Mouse (Mus musculus) forebrain, embryonic 13.5 days (tissue): ENCODE results near the gene Gnat1. TPM values are rescaled to one million over a fixed set of nuclear protein-coding genes. Genes with fewer than 3 reads are reported as not detected.

Experiments used
- ATAC-seq: fragments of 200-750 bp; cut with Nextera tagmentation; 2 replicates; pipeline ENCODE4 v1.8.0; 2017
- H3K27ac ChIP-seq: fragments of 300-500 bp; sonication (generic); 2 replicates; pipeline ENCODE4 v1.5.1; 2015; ENCODE audit warnings: inconsistent platforms, mild to moderate bottlenecking, moderate library complexity
- H3K27me3 ChIP-seq: fragments of 300-500 bp; sonication (generic); 2 replicates; pipeline ENCODE4 v1.6.1; 2015; ENCODE audit warnings: mild to moderate bottlenecking, inconsistent platforms
- H3K36me3 ChIP-seq: fragments of 300-500 bp; sonication (generic); 2 replicates; pipeline ENCODE4 v1.6.1; 2015; ENCODE audit warnings: mild to moderate bottlenecking, inconsistent platforms; ENCODE audit not compliant: poor library complexity, severe bottlenecking
- H3K4me1 ChIP-seq: fragments of 300-500 bp; sonication (generic); 2 replicates; pipeline ENCODE4 v1.6.1; 2015; ENCODE audit warnings: inconsistent platforms
- H3K4me2 ChIP-seq: fragments of 300-500 bp; sonication (generic); 2 replicates; pipeline ENCODE4 v1.6.1; 2015; ENCODE audit warnings: inconsistent platforms, mild to moderate bottlenecking, moderate library complexity
- H3K4me3 ChIP-seq: fragments of 300-500 bp; sonication (generic); 2 replicates; pipeline ENCODE4 v1.5.1; 2015; ENCODE audit warnings: mild to moderate bottlenecking, inconsistent platforms
- H3K9ac ChIP-seq: fragments of 300-500 bp; sonication (generic); 2 replicates; pipeline ENCODE4 v1.6.1; 2015; ENCODE audit warnings: mild to moderate bottlenecking, inconsistent platforms
- H3K9me3 ChIP-seq: fragments of 300-500 bp; sonication (generic); replicated peaks from 2 replicates; pipeline ENCODE4 v1.6.1; 2016; ENCODE audit warnings: inconsistent platforms
- WGBS: fragments of 180-500 bp; shearing (Covaris S2); methylation state at CpG from one replicate; pipeline ENCODE4 v1.1.7; 2015; 5-methylcytosine and 5-hydroxymethylcytosine counted together
- polyA plus RNA-seq: library from polyadenylated mRNA; unstranded; fragments of >200 nt; fragmentation: Nextera tagmentation; extraction: Ambion mirVana; gene quantifications from 2 replicates; pipeline ENCODE4 v1.2.1, GENCODE M21; 2015

The Gnat1 gene
- polyA plus RNA-seq, 1 experiment from 2014 or later: 1.3 TPM

- 4% methylated on average over 38 of the region's 38 CpGs for WGBS
- H3K27me3 ChIP-seq: no peaks in the 10 kb centered on the region
- no peaks in the 10 kb centered on the region for H3K36me3 ChIP-seq
- peak within 1 kb of the TSS; percentile 87 for H3K4me3 ChIP-seq
- H3K4me1 ChIP-seq: peaks cover 69% of the 10 kb centered on the region
- H3K27ac ChIP-seq: peak within 1 kb of the TSS; percentile 99
- peak within 1 kb of the TSS; percentile 99 for H3K4me2 ChIP-seq
- no peaks in the 10 kb centered on the region for H3K9me3 ChIP-seq
- peak within 1 kb of the TSS; percentile 93 for H3K9ac ChIP-seq
- ATAC-seq: peak; percentile 94
Observed at GRCm38 (mm10) chr9:107635279-107636028, 44.1 kb downstream of the Gnat1 start, which contains the start of gene Gnai2. Gnai2 (minus strand) TSS chr9:107635367.

- H3K4me3 ChIP-seq: peak overlapping the region; percentile 87
- peak; percentile 2 for ATAC-seq
- H3K9me3 ChIP-seq: no peaks in the 10 kb centered on the region
- no peaks in the 10 kb centered on the region for H3K36me3 ChIP-seq
- under 1% methylated on average over 35 of the region's 35 CpGs for WGBS
- no peaks in the 10 kb centered on the region for H3K27me3 ChIP-seq
- peaks cover 73% of the 10 kb centered on the region for H3K4me1 ChIP-seq
- H3K4me2 ChIP-seq: peak overlapping the region; percentile 99
- peak overlapping the region; percentile 93 for H3K9ac ChIP-seq
- peak overlapping the region; percentile 99 for H3K27ac ChIP-seq
Observed at GRCm38 (mm10) chr9:107634406-107635278, 44.9 kb downstream of the Gnat1 start.

- Histone ChIP-seq H3K9ac (peak overlapping the region; percentile 93), H3K9me3 (no peaks in the 10 kb centered on the region), H3K27ac (peak overlapping the region; percentile 99), H3K27me3 (no peaks in the 10 kb centered on the region), H3K4me2 (peak overlapping the region; percentile 99), H3K36me3 (no peaks in the 10 kb centered on the region), H3K4me3 (peak overlapping the region; percentile 87), H3K4me1 (peaks cover 81% of the 10 kb centered on the region)
- ATAC-seq: no peak
- 0% methylated on average over 15 of the region's 15 CpGs for WGBS
Observed at GRCm38 (mm10) chr9:107633661-107634405, 45.7 kb downstream of the Gnat1 start.

GRCm38 (mm10) chr9:107633091-107633660 lies 46.3 kb downstream of the Gnat1 start:
- ATAC-seq: peak; percentile 16; the same call in 1 of the 2 replicates

GRCm38 (mm10) chr9:107632478-107632877 lies 47.0 kb downstream of the Gnat1 start:
- Histone ChIP-seq H3K27me3 (no peaks in the 10 kb centered on the region), H3K9ac (peak overlapping the region; percentile 93), H3K4me1 (peaks cover 90% of the 10 kb centered on the region), H3K27ac (peak overlapping the region; percentile 99), H3K4me2 (peak overlapping the region; percentile 99), H3K9me3 (no peaks in the 10 kb centered on the region), H3K36me3 (no peaks in the 10 kb centered on the region; the same call in 1 of the 2 replicates), H3K4me3 (peak overlapping the region; percentile 87)
- WGBS: 6% methylated on average over 6 of the region's 6 CpGs
- ATAC-seq: no peak

More at GRCm38 (mm10) chr9:107633091-107633660, 46.3 kb downstream of the Gnat1 start:
- Histone ChIP-seq H3K4me1 (peaks cover 88% of the 10 kb centered on the region), H3K4me2 (peak overlapping the region; percentile 99), H3K27me3 (no peaks in the 10 kb centered on the region), H3K27ac (peak overlapping the region; percentile 99), H3K9ac (peak overlapping the region; percentile 93), H3K36me3 (no peaks in the 10 kb centered on the region), H3K4me3 (peak overlapping the region; percentile 87), H3K9me3 (no peaks in the 10 kb centered on the region)
- WGBS: 1% methylated on average over 32 of the region's 33 CpGs

- 53% methylated on average over 8 of the region's 8 CpGs for WGBS
- Histone ChIP-seq H3K27ac (peak overlapping the region; percentile 99), H3K4me1 (peaks cover 90% of the 10 kb centered on the region), H3K9me3 (no peaks in the 10 kb centered on the region), H3K4me2 (peak overlapping the region; percentile 99), H3K9ac (peak overlapping the region; percentile 93), H3K4me3 (peak overlapping the region; percentile 87), H3K36me3 (no peaks in the 10 kb centered on the region; the same call in 1 of the 2 replicates), H3K27me3 (no peaks in the 10 kb centered on the region)
- no peak for ATAC-seq
Observed at GRCm38 (mm10) chr9:107631861-107632260, 47.7 kb downstream of the Gnat1 start.

GRCm38 (mm10) chr9:107631311-107631826 lies 48.1 kb downstream of the Gnat1 start:
- WGBS: 23% methylated on average over 9 of the region's 9 CpGs
- Histone ChIP-seq H3K9ac (peak overlapping the region; percentile 93), H3K4me3 (peak overlapping the region; percentile 87)

GRCm38 (mm10) chr9:107630576-107630975 lies 48.9 kb downstream of the Gnat1 start:
- H3K4me3 ChIP-seq: peak overlapping the region; percentile 26
- H3K4me2 ChIP-seq: peak overlapping the region; percentile 99
- 2% methylated on average over 4 of the region's 4 CpGs for WGBS
- H3K9me3 ChIP-seq: no peaks in the 10 kb centered on the region
- H3K27ac ChIP-seq: peak overlapping the region; percentile 99
- H3K36me3 ChIP-seq: peaks cover 2% of the 10 kb centered on the region
- ATAC-seq: peak; percentile 14
- peaks cover 91% of the 10 kb centered on the region for H3K4me1 ChIP-seq
- no peaks in the 10 kb centered on the region for H3K27me3 ChIP-seq
- peak overlapping the region; percentile 67 for H3K9ac ChIP-seq

More at GRCm38 (mm10) chr9:107631311-107631826, 48.1 kb downstream of the Gnat1 start:
- ATAC-seq: no peak
- peak overlapping the region; percentile 99 for H3K4me2 ChIP-seq
- no peaks in the 10 kb centered on the region for H3K27me3 ChIP-seq
- H3K27ac ChIP-seq: peak overlapping the region; percentile 99
- no peaks in the 10 kb centered on the region; the same call in 1 of the 2 replicates for H3K36me3 ChIP-seq
- no peaks in the 10 kb centered on the region for H3K9me3 ChIP-seq
- H3K4me1 ChIP-seq: peaks cover 91% of the 10 kb centered on the region

- H3K4me1 ChIP-seq: peaks cover 95% of the 10 kb centered on the region
- peak overlapping the region; percentile 26 for H3K4me3 ChIP-seq
- H3K27ac ChIP-seq: peak overlapping the region; percentile 99
- H3K36me3 ChIP-seq: peaks cover 9% of the 10 kb centered on the region
- H3K9ac ChIP-seq: peak overlapping the region; percentile 67
- 3% methylated on average over 14 of the region's 14 CpGs for WGBS
- no peaks in the 10 kb centered on the region for H3K9me3 ChIP-seq
- ATAC-seq: peak; percentile 1; the same call in 1 of the 2 replicates
- H3K27me3 ChIP-seq: no peaks in the 10 kb centered on the region
- H3K4me2 ChIP-seq: peak overlapping the region; percentile 99
Observed at GRCm38 (mm10) chr9:107629901-107630425, 49.5 kb downstream of the Gnat1 start.

- Histone ChIP-seq H3K36me3 (peaks cover 14% of the 10 kb centered on the region), H3K27ac (peak overlapping the region; percentile 99), H3K27me3 (no peaks in the 10 kb centered on the region), H3K4me2 (peak overlapping the region; percentile 99), H3K4me1 (peaks cover 97% of the 10 kb centered on the region), H3K9ac (peak overlapping the region; percentile 67), H3K4me3 (peak overlapping the region; percentile 26), H3K9me3 (no peaks in the 10 kb centered on the region)
- 14% methylated on average over 4 of the region's 4 CpGs for WGBS
- no peak for ATAC-seq
Observed at GRCm38 (mm10) chr9:107629411-107629730, 50.1 kb downstream of the Gnat1 start.
